Mouse (Mus musculus) adrenal gland, adult 10 weeks (tissue): ENCODE data around the gene Macc1. TPM values are rescaled to one million over a fixed set of nuclear protein-coding genes. Genes with fewer than 3 reads are reported as not detected.

Source experiments
- polyA plus RNA-seq: library from polyadenylated mRNA; stranded (reverse); fragments of 350-450 nt; fragmentation: Illumina TruSeq; extraction: RNeasy Lipid Tissue Mini Kit (QIAGEN cat#74804); gene quantifications from one replicate; pipeline ENCODE4 v1.2.3, GENCODE M21; 2014; ENCODE audit warnings: low read depth, low replicate concordance

Macc1 gene
- polyA plus RNA-seq = 0.12 TPM

GRCm38 (mm10) chr12:119313970-119314369, at the start of gene Macc1:
TSS of gene Macc1 (plus strand) at chr12:119314270.

Other genes with a start within 250 kb of the Macc1 start
- 14.4 TPM for gene Itgb8, start 75.5 kb upstream of the Macc1 start, polyA plus RNA-seq